Mouse (Mus musculus) stomach, embryonic 15.5 days (tissue): ENCODE measurements around the gene Catsper3. TPM values are rescaled to one million over a fixed set of nuclear protein-coding genes. Genes with fewer than 3 reads are reported as not detected.

ENCODE experiments used
- ATAC-seq: fragments of 200-750 bp; cut with Nextera tagmentation; 2 replicates; pipeline ENCODE4 v1.8.0; 2017; ENCODE audit warnings: low read depth, moderate number of reproducible peaks, moderate TSS enrichment; ENCODE audit not compliant: insufficient read depth, low FRiP score
- H3K27ac ChIP-seq: fragments of 300-500 bp; sonication (generic); 2 replicates; pipeline ENCODE4 v1.5.1; 2015; ENCODE audit warnings: mild to moderate bottlenecking, inconsistent platforms
- H3K27me3 ChIP-seq: fragments of 300-500 bp; sonication (generic); replicated peaks from 2 replicates; pipeline ENCODE4 v1.6.1; 2015; ENCODE audit warnings: inconsistent platforms
- H3K36me3 ChIP-seq: fragments of 300-500 bp; sonication (generic); 2 replicates; pipeline ENCODE4 v1.6.1; 2015; ENCODE audit warnings: inconsistent platforms
- H3K4me1 ChIP-seq: fragments of 300-500 bp; sonication (generic); 2 replicates; pipeline ENCODE4 v1.6.1; 2015; ENCODE audit warnings: inconsistent platforms
- H3K4me2 ChIP-seq: fragments of 300-500 bp; sonication (generic); 2 replicates; pipeline ENCODE4 v1.6.1; 2015; ENCODE audit warnings: mild to moderate bottlenecking, inconsistent platforms
- H3K4me3 ChIP-seq: fragments of 300-500 bp; sonication (generic); replicated peaks from 2 replicates; pipeline ENCODE4 v1.5.1; 2015; ENCODE audit warnings: inconsistent platforms
- H3K9ac ChIP-seq: fragments of 300-500 bp; sonication (generic); 2 replicates; pipeline ENCODE4 v1.6.1; 2015; ENCODE audit warnings: inconsistent platforms
- H3K9me3 ChIP-seq: fragments of 300-500 bp; sonication (generic); 2 replicates; pipeline ENCODE4 v1.6.1; 2016; ENCODE audit warnings: inconsistent platforms
- WGBS: fragments of 180-500 bp; shearing (Covaris S2); methylation state at CpG from one replicate; pipeline ENCODE4 v1.1.7; 2015; 5-methylcytosine and 5-hydroxymethylcytosine counted together
- polyA plus RNA-seq: library from polyadenylated mRNA; unstranded; fragments of >200 nt; fragmentation: Nextera tagmentation; extraction: Ambion mirVana; gene quantifications from 2 replicates; pipeline ENCODE4 v1.2.1, GENCODE M21; 2015

Catsper3 gene
- polyA plus RNA-seq, 1 experiment from 2014 or later = not detected

DNA sequence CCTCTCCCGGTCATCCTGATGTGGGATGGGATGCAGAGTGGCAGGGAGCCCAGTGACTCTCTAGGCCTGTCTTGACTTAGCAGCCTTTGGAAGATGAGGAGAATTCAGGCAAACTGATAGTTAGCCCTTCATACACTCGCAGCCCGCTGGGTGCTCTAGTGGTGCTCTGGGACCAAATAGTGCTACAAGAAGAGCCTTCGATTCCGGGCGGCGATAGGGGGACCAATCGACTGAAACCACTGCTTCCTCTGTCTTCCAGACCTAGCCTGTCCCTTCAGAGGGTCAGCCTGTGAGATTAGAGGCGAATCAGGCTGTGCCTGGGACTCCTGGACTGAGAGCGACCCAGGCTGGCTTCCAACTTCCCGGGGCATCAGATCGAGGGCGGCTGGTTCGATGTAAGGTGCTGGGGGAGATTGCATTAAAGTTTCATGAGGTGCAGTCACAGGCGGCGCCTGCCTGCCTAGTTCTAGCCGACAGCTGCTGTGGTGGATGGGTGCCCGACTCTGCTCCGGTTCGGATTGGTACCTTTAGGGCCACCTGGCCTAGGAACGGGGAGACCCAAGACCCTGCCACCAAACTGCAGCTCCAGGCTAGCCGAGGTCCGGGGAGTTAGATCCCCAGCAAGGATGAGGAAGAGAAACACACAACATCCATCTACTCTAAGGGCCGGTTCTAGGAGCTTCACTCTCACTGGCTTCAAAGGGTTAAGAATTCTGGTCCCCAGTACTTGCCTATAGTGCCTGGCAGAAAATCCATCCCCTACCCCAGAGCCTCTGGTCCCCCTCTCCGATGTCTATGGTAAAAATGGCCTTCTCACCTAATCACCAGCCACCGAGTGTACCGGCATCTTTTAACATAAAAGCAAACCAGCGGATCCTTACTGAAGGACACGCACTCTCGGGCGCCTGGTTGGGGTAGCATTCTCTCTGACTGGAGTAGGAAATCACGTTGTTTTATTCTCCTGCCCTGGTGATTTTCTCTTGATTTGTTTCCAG lies 52.7 kb downstream of the Catsper3 start:
- Histone ChIP-seq H3K27me3 (peaks cover 54% of the 10 kb centered on the region), H3K4me1 (0 out of 2 replicates have a peak, but pooled peaks cover 8% of the 10 kb centered on the region), H3K4me2 (peak overlapping the region; percentile 53), H3K36me3 (no peaks in the 10 kb centered on the region), H3K27ac (peak overlapping the region; percentile 79), H3K9ac (no peak overlapping the region), H3K9me3 (no peaks in the 10 kb centered on the region), H3K4me3 (peak overlapping the region; percentile 64)
- no peak for ATAC-seq
- WGBS = 21% methylated on average over 32 of the region's 32 CpGs

DNA sequence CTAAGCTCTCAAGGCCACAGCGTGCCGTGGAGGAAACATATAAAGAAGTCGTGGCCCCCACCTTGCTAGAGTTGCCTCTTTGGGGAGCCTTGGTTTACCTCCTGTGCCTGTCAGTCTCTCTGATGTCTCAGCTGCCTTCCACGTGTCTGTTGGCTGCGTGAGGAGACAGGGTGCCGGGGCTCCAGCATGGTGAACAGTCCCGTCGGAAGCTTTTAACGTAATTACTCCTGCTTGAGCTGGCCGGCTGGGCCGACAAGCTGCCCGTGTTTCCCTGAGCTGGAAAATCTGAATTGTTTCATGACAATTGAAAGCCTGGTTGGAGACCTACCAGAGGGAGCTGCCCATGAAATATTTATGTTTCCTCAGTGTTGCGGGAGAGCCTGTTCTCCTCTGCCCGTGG lies 55.9 kb downstream of the Catsper3 start:
- peaks cover 32% of the 10 kb centered on the region for H3K27me3 ChIP-seq
- H3K4me3 ChIP-seq = no peak overlapping the region
- 0 out of 2 replicates have a peak, but pooled peaks cover 8% of the 10 kb centered on the region for H3K4me1 ChIP-seq
- H3K36me3 ChIP-seq = no peaks in the 10 kb centered on the region
- no peak overlapping the region for H3K4me2 ChIP-seq
- no peak for ATAC-seq
- peak overlapping the region; percentile 76 for H3K27ac ChIP-seq
- WGBS = 49% methylated on average over 14 of the region's 14 CpGs
- no peaks in the 10 kb centered on the region for H3K9me3 ChIP-seq
- no peak overlapping the region for H3K9ac ChIP-seq

DNA sequence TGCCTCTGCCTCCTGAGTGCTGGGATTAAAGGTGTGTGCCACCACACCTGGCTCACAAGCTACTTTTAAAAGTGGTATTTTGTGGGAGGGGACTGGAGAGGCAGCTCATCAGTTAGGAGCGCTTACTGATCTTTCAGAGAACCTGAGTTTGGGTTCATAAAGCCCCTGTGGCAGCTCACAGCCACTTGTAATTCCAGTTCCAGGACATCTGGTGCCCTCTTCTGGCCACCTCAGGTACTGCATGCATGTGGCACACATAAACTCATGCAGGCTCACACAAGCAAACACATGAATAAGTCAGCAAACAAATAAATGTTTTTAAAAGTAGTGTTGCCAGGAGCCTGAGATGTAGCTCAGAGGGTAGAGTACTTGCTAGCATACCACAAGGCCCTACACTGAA lies 59.3 kb downstream of the Catsper3 start:
- WGBS = 94% methylated on average over 1 of the region's 1 CpGs
- Histone ChIP-seq H3K27ac (no peak overlapping the region), H3K4me1 (peaks cover 33% of the 10 kb centered on the region), H3K4me2 (no peak overlapping the region), H3K36me3 (no peaks in the 10 kb centered on the region), H3K9me3 (no peaks in the 10 kb centered on the region), H3K4me3 (no peak overlapping the region), H3K27me3 (peaks cover 15% of the 10 kb centered on the region), H3K9ac (no peak overlapping the region)
- ATAC-seq = no peak

DNA sequence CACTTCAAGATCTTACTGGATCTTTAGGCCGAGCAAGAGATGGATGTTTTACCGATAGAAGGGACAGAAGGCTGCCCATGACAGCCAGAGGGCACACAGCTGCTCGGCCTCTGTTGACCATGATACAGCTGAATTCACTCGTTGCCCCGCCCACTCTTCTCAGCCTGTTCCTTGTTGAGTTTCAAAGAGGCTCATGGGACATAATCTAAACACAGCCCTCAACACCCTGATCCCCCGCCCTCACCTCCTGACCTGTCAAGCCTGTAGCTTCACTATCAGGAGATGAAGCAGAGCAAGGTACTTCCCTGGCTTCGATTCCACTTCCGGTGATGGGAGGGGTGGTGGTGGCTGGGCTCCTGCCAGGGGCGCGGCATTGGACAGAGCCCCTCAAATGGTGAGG lies 63.4 kb downstream of the Catsper3 start:
- H3K4me3 ChIP-seq = 0 out of 2 replicates have a peak overlapping the region, but pooled peaks have one; percentile 8
- peaks cover 31% of the 10 kb centered on the region for H3K4me1 ChIP-seq
- ATAC-seq = peak; percentile 47
- peak overlapping the region; percentile 40 for H3K4me2 ChIP-seq
- H3K27me3 ChIP-seq = no peaks in the 10 kb centered on the region
- H3K9ac ChIP-seq = no peak overlapping the region
- H3K36me3 ChIP-seq = no peaks in the 10 kb centered on the region
- 12% methylated on average over 10 of the region's 10 CpGs for WGBS
- peak overlapping the region; percentile 85 for H3K27ac ChIP-seq
- no peaks in the 10 kb centered on the region for H3K9me3 ChIP-seq

DNA sequence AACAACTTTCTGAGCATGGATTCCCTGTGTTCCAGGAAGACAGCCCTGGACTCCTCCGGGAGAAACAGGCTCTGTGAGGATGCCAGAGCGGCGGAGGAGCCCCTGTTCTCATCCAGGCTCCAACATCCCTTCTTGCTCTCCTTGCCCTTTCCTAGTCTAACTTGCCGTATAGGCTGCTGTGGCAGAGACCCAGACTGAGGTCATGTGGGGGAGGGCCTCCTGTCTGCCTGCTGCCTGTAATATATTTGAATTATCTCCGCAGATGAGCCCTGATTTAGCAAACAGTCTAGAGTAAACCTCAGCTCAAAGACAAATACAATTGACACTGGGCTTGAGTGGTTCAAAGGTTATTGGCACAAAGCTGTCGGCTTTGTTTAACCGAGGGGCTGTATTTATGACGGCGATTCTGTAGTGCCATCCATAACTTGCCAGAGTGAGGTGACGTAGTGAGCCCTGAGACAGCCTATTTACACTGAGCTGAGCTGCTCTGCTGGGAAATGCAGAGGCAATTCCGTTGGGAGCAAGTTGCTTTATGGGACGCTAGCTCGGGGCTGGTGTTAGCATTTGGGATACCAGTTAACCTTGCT lies 64.3 kb downstream of the Catsper3 start:
- Histone ChIP-seq H3K9ac (no peak overlapping the region), H3K4me2 (peak overlapping the region; percentile 40), H3K9me3 (no peaks in the 10 kb centered on the region), H3K4me3 (no peak overlapping the region), H3K4me1 (peaks cover 31% of the 10 kb centered on the region), H3K36me3 (no peaks in the 10 kb centered on the region), H3K27me3 (no peaks in the 10 kb centered on the region), H3K27ac (peak overlapping the region; percentile 85)
- 14% methylated on average over 13 of the region's 13 CpGs for WGBS
- no peak; the same call in 1 of the 2 replicates for ATAC-seq

DNA sequence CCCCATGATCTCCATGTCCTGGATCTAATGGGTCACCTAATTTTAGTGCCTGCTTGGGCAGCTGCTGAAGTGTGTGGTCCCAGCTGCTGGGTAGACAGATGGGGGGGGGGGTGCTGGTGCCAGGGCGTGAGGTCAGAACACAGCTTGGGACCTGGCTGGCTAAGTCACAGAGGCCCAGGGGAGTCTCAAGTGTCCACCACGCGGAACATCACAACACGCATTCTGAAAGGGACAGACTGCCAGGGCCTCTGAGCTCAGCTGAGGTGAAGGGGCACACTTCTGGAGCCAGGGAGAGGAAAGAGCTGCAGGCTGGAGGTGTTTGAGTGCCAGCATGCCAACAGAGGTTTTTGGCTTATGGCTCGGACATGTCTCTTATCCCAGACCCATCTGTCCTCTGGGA lies 66.4 kb downstream of the Catsper3 start:
- H3K4me1 ChIP-seq = peaks cover 31% of the 10 kb centered on the region
- H3K9me3 ChIP-seq = no peaks in the 10 kb centered on the region
- H3K27me3 ChIP-seq = no peaks in the 10 kb centered on the region
- H3K4me2 ChIP-seq = no peak overlapping the region
- ATAC-seq = no peak
- H3K9ac ChIP-seq = no peak overlapping the region
- H3K27ac ChIP-seq = no peak overlapping the region
- H3K36me3 ChIP-seq = no peaks in the 10 kb centered on the region
- no peak overlapping the region for H3K4me3 ChIP-seq
- 72% methylated on average over 5 of the region's 5 CpGs for WGBS

DNA sequence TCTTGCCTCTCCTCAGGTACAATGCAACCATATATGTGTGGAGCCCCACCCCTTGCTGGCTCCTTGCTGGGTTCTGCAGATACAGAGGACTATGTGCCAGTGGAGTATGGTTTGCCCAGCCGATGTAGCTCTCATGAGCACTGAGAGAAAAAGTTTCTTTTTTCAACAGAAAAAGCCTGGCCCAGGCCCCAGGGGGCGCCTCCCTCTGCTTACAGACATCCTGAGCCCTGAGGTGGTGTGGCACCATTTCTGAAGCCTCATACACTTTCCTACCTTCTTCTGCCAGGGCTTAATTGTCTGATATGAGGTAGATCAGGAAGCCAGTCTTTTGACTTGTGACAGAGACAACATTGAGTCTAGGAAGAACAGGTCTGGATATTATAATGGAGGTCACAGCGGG lies 67.8 kb downstream of the Catsper3 start:
- Histone ChIP-seq H3K4me2 (no peak overlapping the region), H3K4me1 (peaks cover 21% of the 10 kb centered on the region), H3K27ac (no peak overlapping the region), H3K9me3 (no peaks in the 10 kb centered on the region), H3K9ac (no peak overlapping the region), H3K36me3 (no peaks in the 10 kb centered on the region), H3K27me3 (no peaks in the 10 kb centered on the region), H3K4me3 (no peak overlapping the region)
- ATAC-seq = no peak
- 71% methylated on average over 3 of the region's 3 CpGs for WGBS

DNA sequence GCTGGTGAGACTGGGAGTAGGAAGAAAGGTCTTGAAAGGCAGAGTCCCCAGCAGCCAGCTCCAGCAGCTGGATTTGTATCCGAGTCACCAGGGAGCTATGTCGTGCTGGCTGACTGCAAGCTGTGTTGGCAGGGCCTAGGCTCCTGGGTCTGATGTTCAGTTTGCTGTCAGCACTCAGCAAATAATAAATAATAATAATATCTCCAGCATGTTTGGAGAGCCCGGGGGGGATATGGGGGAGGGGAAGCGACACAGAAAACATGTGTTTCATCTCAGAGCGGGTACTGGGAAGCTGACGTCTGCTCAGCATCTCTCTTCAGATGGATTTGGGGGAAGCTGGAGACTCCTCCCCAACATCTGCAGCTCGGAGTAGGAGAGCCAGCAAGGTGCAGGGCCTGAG lies 71.4 kb downstream of the Catsper3 start:
- Histone ChIP-seq H3K4me1 (no peaks in the 10 kb centered on the region), H3K9ac (no peak overlapping the region), H3K27ac (0 out of 2 replicates have a peak overlapping the region, but pooled peaks have one; percentile 31), H3K4me3 (no peak overlapping the region), H3K27me3 (no peaks in the 10 kb centered on the region), H3K4me2 (no peak overlapping the region), H3K9me3 (no peaks in the 10 kb centered on the region), H3K36me3 (no peaks in the 10 kb centered on the region)
- 0 out of 2 replicates have a peak, but pooled peaks have one; percentile 16 for ATAC-seq
- WGBS = 41% methylated on average over 7 of the region's 7 CpGs

DNA sequence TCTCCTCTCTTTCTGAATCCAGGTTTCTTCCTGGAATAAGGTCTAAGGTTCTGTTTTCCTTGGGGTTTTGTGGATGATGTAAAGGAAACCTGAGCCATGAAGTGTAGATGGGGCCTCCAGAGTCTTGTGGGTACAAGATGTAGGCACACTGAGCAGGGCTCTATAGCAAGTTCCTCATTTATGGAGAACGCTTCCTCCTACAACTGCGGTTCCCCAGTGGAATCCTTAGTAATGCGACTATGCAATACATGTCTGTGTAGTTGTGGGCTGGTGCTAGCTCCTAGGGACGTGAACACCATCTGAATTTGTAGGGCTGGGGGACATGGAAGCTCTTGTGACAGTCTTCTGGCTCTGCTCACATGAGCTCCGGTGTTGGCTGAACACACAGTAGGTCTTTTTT lies 74.1 kb downstream of the Catsper3 start:
- Histone ChIP-seq H3K9me3 (no peaks in the 10 kb centered on the region), H3K27me3 (no peaks in the 10 kb centered on the region), H3K4me1 (no peaks in the 10 kb centered on the region), H3K4me3 (no peak overlapping the region), H3K27ac (no peak overlapping the region), H3K4me2 (no peak overlapping the region), H3K36me3 (no peaks in the 10 kb centered on the region), H3K9ac (no peak overlapping the region)
- WGBS = 88% methylated on average over 5 of the region's 5 CpGs
- ATAC-seq = no peak

Other genes with a start within 250 kb of the Catsper3 start
- 52.7 and 54.5 TPM in 2 replicates for gene Ddx41, start 247.9 kb upstream of the Catsper3 start, polyA plus RNA-seq
- gene Fam193b, start 213.4 kb upstream of the Catsper3 start, polyA plus RNA-seq = 29.1 and 32.1 TPM in 2 replicates
- 150 and 156 TPM in 2 replicates for gene Tmed9, start 210.8 kb upstream of the Catsper3 start, polyA plus RNA-seq
- gene B4galt7, start 184.7 kb upstream of the Catsper3 start, polyA plus RNA-seq = 24.6 and 26.3 TPM in 2 replicates
- 49.2 and 53.0 TPM in 2 replicates for gene Caml, start 161.6 kb upstream of the Catsper3 start, polyA plus RNA-seq
- gene Ddx46, start 149.5 kb upstream of the Catsper3 start, polyA plus RNA-seq = 31.6 and 33.5 TPM in 2 replicates
- gene B230219D22Rik, start 91.4 kb upstream of the Catsper3 start, polyA plus RNA-seq = 56.8 and 57.5 TPM in 2 replicates
- gene Txndc15, start 69.9 kb upstream of the Catsper3 start, polyA plus RNA-seq = 77.0 and 77.6 TPM in 2 replicates
- gene Pcbd2, start 57.2 kb upstream of the Catsper3 start, polyA plus RNA-seq = 73.4 and 80.9 TPM in 2 replicates
- gene Pitx1, start 51.6 kb downstream of the Catsper3 start, polyA plus RNA-seq = 138 and 168 TPM in 2 replicates